Mouse (Mus musculus): ENCODE data around the gene Qpctl.

DNA sequence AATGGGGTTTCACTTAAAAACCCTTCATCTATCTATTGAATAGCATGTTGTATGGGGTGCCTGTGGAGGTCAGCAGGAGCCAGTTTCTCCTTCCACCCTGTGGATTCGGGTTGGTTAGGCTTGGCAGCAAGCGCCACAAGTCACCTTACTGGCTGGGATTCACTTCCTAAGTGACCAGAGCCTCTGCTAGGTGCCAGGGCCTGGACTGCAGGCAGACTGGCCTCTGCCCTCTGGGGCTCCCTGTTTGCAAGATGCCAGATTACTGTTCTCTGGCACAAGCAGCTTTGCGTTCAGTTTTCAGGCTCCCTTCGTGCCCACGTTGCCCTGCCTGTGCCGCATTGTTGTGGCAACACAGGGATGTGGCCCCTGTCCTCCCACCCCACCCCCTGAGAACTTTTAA, 24.4 kb downstream of the Qpctl start:
- no peak for TF ChIP-seq POLR2A (IDR thresholded peaks at IDR 0.05; ENCODE audit: borderline replicate concordance, extremely low read depth, insufficient read depth, insufficient read length, poor library complexity, severe bottlenecking)
- no peak for TF ChIP-seq CTCF (IDR thresholded peaks at IDR 0.05; ENCODE audit: borderline replicate concordance, extremely low read depth, insufficient read depth, insufficient read length)

All from brain, embryonic 14.5 days (tissue).